Mouse (Mus musculus) bone marrow, adult 2 months (tissue): ENCODE measurements at regions not wholly inside any gene's neighbourhood (a gene's known extent, or its start where the extent isn't known, plus 50 kb on each side); places are given as distances from the start of the nearest gene placed in this dataset.

Experiments
- CTCF ChIP-seq: fragments of 200-500 bp; IDR thresholded peaks from 2 replicates; pipeline ENCODE4 v1.5.1; 2011; ENCODE audit warnings: low read length, control low read depth; ENCODE audit not compliant: control insufficient read depth, insufficient read depth
- POLR2A ChIP-seq: fragments of 200-500 bp; IDR thresholded peaks from 2 replicates; pipeline ENCODE4 v1.6.1; 2011; ENCODE audit warnings: low read depth, mild to moderate bottlenecking, control low read depth, low read length, borderline replicate concordance; ENCODE audit not compliant: control insufficient read depth

- no peak for TF ChIP-seq POLR2A
- TF ChIP-seq CTCF: no peak
Measured at GRCm38 (mm10) chr16:26171441-26171840, 65.9 kb upstream of the P3h2 start.
